Mouse (Mus musculus): ENCODE measurements at regions not wholly inside any gene's neighbourhood (a gene's known extent, or its start where the extent isn't known, plus 50 kb on each side); places are given as distances from the start of the nearest gene placed in this dataset.

GRCm38 (mm10) chr14:67181586-67181985 is 1172.6 kb upstream of the Gulo start:
- no peak for DNase-seq

- DNase-seq: no peak
Observed at GRCm38 (mm10) chr14:67179549-67179948, 1170.5 kb upstream of the Gulo start.

- no peak for DNase-seq
Observed at GRCm38 (mm10) chr14:67178329-67179039, 1169.5 kb upstream of the Gulo start.

GRCm38 (mm10) chr14:67176672-67177071 is 1167.7 kb upstream of the Gulo start:
- no peak for DNase-seq

GRCm38 (mm10) chr14:67176100-67176499 is 1167.1 kb upstream of the Gulo start:
- DNase-seq: no peak

GRCm38 (mm10) chr14:67174929-67175328 is 1165.9 kb upstream of the Gulo start:
- DNase-seq: no peak

GRCm38 (mm10) chr14:67170801-67171200 is 1161.8 kb upstream of the Gulo start:
- DNase-seq: no peak

- peak; percentile 44 to 67 for DNase-seq
Observed at GRCm38 (mm10) chr14:67170248-67170647, 1161.2 kb upstream of the Gulo start.

GRCm38 (mm10) chr14:67169201-67169600 is 1160.2 kb upstream of the Gulo start:
- DNase-seq: no peak

- DNase-seq: no peak
Observed at GRCm38 (mm10) chr14:67159996-67160395, 1151.0 kb upstream of the Gulo start.

GRCm38 (mm10) chr14:67158867-67159266 is 1149.9 kb upstream of the Gulo start:
- no peak for DNase-seq

GRCm38 (mm10) chr14:67156366-67156765 is 1147.4 kb upstream of the Gulo start:
- DNase-seq: no peak

- peak; percentile 46 to 77 for DNase-seq
Observed at GRCm38 (mm10) chr14:67153621-67154020, 1144.6 kb upstream of the Gulo start.

GRCm38 (mm10) chr14:67149961-67150471 is 1141.0 kb upstream of the Gulo start:
- DNase-seq: peak; percentile 32 to 34

- no peak for DNase-seq
Observed at GRCm38 (mm10) chr14:67149091-67149490, 1140.1 kb upstream of the Gulo start.

GRCm38 (mm10) chr14:67146602-67147001 is 1137.6 kb upstream of the Gulo start:
- DNase-seq: no peak

GRCm38 (mm10) chr14:67145046-67145445 is 1136.0 kb upstream of the Gulo start:
- no peak for DNase-seq

GRCm38 (mm10) chr14:67144461-67144985 is 1135.5 kb upstream of the Gulo start:
- DNase-seq: no peak

GRCm38 (mm10) chr14:67143826-67144225 is 1134.8 kb upstream of the Gulo start:
- DNase-seq: no peak

- DNase-seq: no peak
Observed at GRCm38 (mm10) chr14:67142556-67143250, 1133.7 kb upstream of the Gulo start.

- no peak for DNase-seq
Observed at GRCm38 (mm10) chr14:67141581-67142441, 1132.8 kb upstream of the Gulo start.

- no peak for DNase-seq
Observed at GRCm38 (mm10) chr14:67141151-67141550, 1132.1 kb upstream of the Gulo start.

- no peak for DNase-seq
Observed at GRCm38 (mm10) chr14:67139674-67140073, 1130.7 kb upstream of the Gulo start.
